In the genomic region with DNA sequence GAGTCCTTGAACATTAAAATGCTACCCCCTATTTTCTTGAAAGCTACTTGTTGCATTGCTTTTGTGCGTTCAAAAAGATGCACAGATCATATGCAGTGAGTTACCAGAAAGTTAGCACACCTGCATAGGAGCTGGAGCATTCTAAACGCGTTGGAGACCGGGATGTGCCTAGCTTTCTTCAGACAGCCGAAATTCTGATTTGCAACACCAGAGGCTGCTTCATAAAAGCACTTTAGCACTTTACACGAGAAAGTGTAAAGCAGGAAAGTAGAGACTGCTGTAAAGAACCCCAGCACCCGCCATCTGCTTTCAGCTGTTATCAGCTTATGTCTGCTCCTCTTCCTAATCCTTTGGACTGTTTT, we compare ENCODE assay signal across 8 mouse cellular contexts. TPM values are rescaled to one million over a fixed set of nuclear protein-coding genes. Genes with fewer than 3 reads are reported as not detected.
A peak's percentile ranks its signal among the peaks of the same experiment; 100 is the strongest.
DNase-seq lines count a peak whose midpoint lies in the region; ATAC-seq and TF ChIP-seq lines count a peak whose summit lies in the region.

No protein-coding gene starts in this region.

- H3K4me3 ChIP-seq in kidney, embryonic 15.5 days (replicated peaks) = peak overlapping the region; percentile 53
- H3K4me3 ChIP-seq in embryonic facial prominence, embryonic 10.5 days = peak overlapping the region; percentile 56
- H3K4me3 ChIP-seq in hindbrain, postnatal 0 days (ENCODE audit: low read length) = peak overlapping the region; percentile 39
- peak overlapping the region; percentile 42 for H3K4me3 ChIP-seq in midbrain, embryonic 15.5 days

- peaks cover 38% of the 10 kb centered on the region for H3K36me3 ChIP-seq in kidney, embryonic 15.5 days
- peaks cover 61% of the 10 kb centered on the region for H3K36me3 ChIP-seq in embryonic facial prominence, embryonic 10.5 days (replicated peaks)
- peaks cover 4% of the 10 kb centered on the region; the same call in 1 of the 2 replicates for H3K36me3 ChIP-seq in hindbrain, postnatal 0 days (ENCODE audit: insufficient read depth, low read length)
- H3K36me3 ChIP-seq in midbrain, embryonic 15.5 days (replicated peaks) = 0 out of 2 replicates have a peak, but pooled peaks cover 3% of the 10 kb centered on the region

- no peaks in the 10 kb centered on the region for H3K27me3 ChIP-seq in kidney, embryonic 15.5 days
- no peaks in the 10 kb centered on the region for H3K27me3 ChIP-seq in embryonic facial prominence, embryonic 10.5 days (replicated peaks; ENCODE audit: low read depth, poor library complexity, severe bottlenecking)
- H3K27me3 ChIP-seq in hindbrain, postnatal 0 days (ENCODE audit: insufficient read depth, low read length) = no peaks in the 10 kb centered on the region
- no peaks in the 10 kb centered on the region for H3K27me3 ChIP-seq in midbrain, embryonic 15.5 days (replicated peaks)

- ATAC-seq in kidney, embryonic 15.5 days (replicated peaks; ENCODE audit: low FRiP score) = peak; percentile 19
- ATAC-seq in hindbrain, postnatal 0 days = no peak
- no peak; the same call in none of the 2 replicates for ATAC-seq in midbrain, embryonic 15.5 days (replicated peaks)
- no peak for ATAC-seq in inflammation-experienced regulatory T-cells, adult 6 months

- H3K27ac ChIP-seq in kidney, embryonic 15.5 days = peak overlapping the region; percentile 85
- peak overlapping the region; percentile 84 for H3K27ac ChIP-seq in embryonic facial prominence, embryonic 10.5 days (replicated peaks)
- H3K27ac ChIP-seq in hindbrain, postnatal 0 days = peak overlapping the region; percentile 79
- peak overlapping the region; percentile 83 for H3K27ac ChIP-seq in midbrain, embryonic 15.5 days

- TF ChIP-seq CTCF in hindbrain, postnatal 0 days (IDR thresholded peaks at IDR 0.05; ENCODE audit: low read depth) = no peak

- no peak for DNase-seq in kidney, adult 8-10 months
- no peak for DNase-seq in embryonic facial prominence, embryonic 10.5 days (ENCODE audit: low spot score)
- DNase-seq in hindbrain, postnatal 0 days (ENCODE audit: low spot score) = no peak
- DNase-seq in right cerebral cortex, postnatal 4 days = no peak
- no peak for DNase-seq in cerebellum, adult 9-10 months

- peak overlapping the region; percentile 48 for H3K9ac ChIP-seq in kidney, embryonic 15.5 days
- peak overlapping the region; percentile 45 for H3K9ac ChIP-seq in hindbrain, postnatal 0 days (replicated peaks; ENCODE audit: low read length)
- H3K9ac ChIP-seq in midbrain, embryonic 15.5 days = peak overlapping the region; percentile 47

- peaks cover 25% of the 10 kb centered on the region for H3K4me1 ChIP-seq in kidney, embryonic 15.5 days
- peaks cover 9% of the 10 kb centered on the region; the same call in 1 of the 2 replicates for H3K4me1 ChIP-seq in embryonic facial prominence, embryonic 10.5 days
- 0 out of 2 replicates have a peak, but pooled peaks cover 4% of the 10 kb centered on the region for H3K4me1 ChIP-seq in hindbrain, postnatal 0 days (ENCODE audit: insufficient read depth, low read length)
- peaks cover 10% of the 10 kb centered on the region for H3K4me1 ChIP-seq in midbrain, embryonic 15.5 days

- peak overlapping the region; percentile 76 for H3K4me2 ChIP-seq in kidney, embryonic 15.5 days
- H3K4me2 ChIP-seq in hindbrain, postnatal 0 days (ENCODE audit: low read depth, low read length) = peak overlapping the region; percentile 70
- peak overlapping the region; percentile 64 for H3K4me2 ChIP-seq in midbrain, embryonic 15.5 days

- 9% methylated on average over 7 of the region's 7 CpGs for WGBS in kidney, embryonic 15.5 days
- 23% methylated on average over 7 of the region's 7 CpGs for WGBS in embryonic facial prominence, embryonic 10.5 days
- 9% methylated on average over 7 of the region's 7 CpGs for WGBS in hindbrain, postnatal 0 days
- 6% methylated on average over 7 of the region's 7 CpGs for WGBS in midbrain, embryonic 15.5 days

- no peaks in the 10 kb centered on the region for H3K9me3 ChIP-seq in kidney, embryonic 15.5 days (replicated peaks)
- H3K9me3 ChIP-seq in embryonic facial prominence, embryonic 10.5 days = no peaks in the 10 kb centered on the region
- H3K9me3 ChIP-seq in hindbrain, postnatal 0 days (ENCODE audit: low read length) = no peaks in the 10 kb centered on the region
- H3K9me3 ChIP-seq in midbrain, embryonic 15.5 days = no peaks in the 10 kb centered on the region

RNA-seq across cellular contexts. Expression of a gene that starts 8.9 kb away (rescaled TPM):
- 68.8 and 71.8 TPM in 2 replicates for polyA plus RNA-seq in kidney, embryonic 15.5 days (2015; fragmentation: Nextera tagmentation; extraction: Ambion mirVana)
- polyA plus RNA-seq in embryonic facial prominence, embryonic 10.5 days (2016; fragmentation: Nextera tagmentation; extraction: Ambion mirVana) = 82.8 and 88.2 TPM in 2 replicates
- total RNA-seq in hindbrain, postnatal 0 days (2014; rRNA removed) = 16.2 and 17.5 TPM in 2 replicates
- polyA plus RNA-seq in hindbrain, postnatal 0 days (2015; fragmentation: Nextera tagmentation; extraction: Ambion mirVana) = 41.3 and 41.7 TPM in 2 replicates
- 38.9 and 41.6 TPM in 2 replicates for polyA plus RNA-seq in midbrain, embryonic 15.5 days (2015; fragmentation: Nextera tagmentation; extraction: Ambion mirVana)
- 10 to 100 TPM; 18.6 to 40.0 (median 25.5) TPM for polyA plus RNA-seq in inflammation-experienced regulatory T-cells, adult 6 months (2017; shearing (Covaris generic))

RNA-seq across cellular contexts. Expression of a gene that starts 9.0 kb away (rescaled TPM):
- polyA plus RNA-seq in kidney, embryonic 15.5 days (2015; fragmentation: Nextera tagmentation; extraction: Ambion mirVana) = 51.5 and 54.1 TPM in 2 replicates
- 52.9 and 55.0 TPM in 2 replicates for polyA plus RNA-seq in embryonic facial prominence, embryonic 10.5 days (2016; fragmentation: Nextera tagmentation; extraction: Ambion mirVana)
- 29.3 and 38.2 TPM in 2 replicates for total RNA-seq in hindbrain, postnatal 0 days (2014; rRNA removed)
- 51.2 and 52.8 TPM in 2 replicates for polyA plus RNA-seq in hindbrain, postnatal 0 days (2015; fragmentation: Nextera tagmentation; extraction: Ambion mirVana)
- 51.2 and 53.2 TPM in 2 replicates for polyA plus RNA-seq in midbrain, embryonic 15.5 days (2015; fragmentation: Nextera tagmentation; extraction: Ambion mirVana)
- polyA plus RNA-seq in inflammation-experienced regulatory T-cells, adult 6 months (2017; shearing (Covaris generic)) = 10 to 100 TPM; 52.3 to 62.0 (median 56.7) TPM
